Mouse (Mus musculus) lung, adult 2 months (tissue): ENCODE measurements around the gene Tgfb1. TPM values are rescaled to one million over a fixed set of nuclear protein-coding genes. Genes with fewer than 3 reads are reported as not detected.
"Not testable (repeated sequence)": the region's sequence is repeated elsewhere in the genome, so short reads cannot be mapped to it uniquely, and the experiment has no call there.

ENCODE experiments used
- DNase-seq: peaks from one replicate; pipeline ENCODE4 v3.0.0; 2022
- H3K4me1 ChIP-seq: fragments of 200-500 bp; 2 replicates; pipeline ENCODE4 v1.6.1; 2011; ENCODE audit warnings: low read length; ENCODE audit not compliant: control insufficient read depth, insufficient read depth
- H3K4me3 ChIP-seq: fragments of 200-500 bp; replicated peaks from 2 replicates; pipeline ENCODE3; 2011; ENCODE audit warnings: low read depth, mild to moderate bottlenecking, control low read depth, low read length; ENCODE audit errors: extremely low read depth
- CTCF ChIP-seq: fragments of 200-500 bp; IDR thresholded peaks from 2 replicates; pipeline ENCODE4 v1.5.1; 2011; ENCODE audit warnings: mild to moderate bottlenecking, low read length, control low read depth; ENCODE audit not compliant: insufficient read depth
- POLR2A ChIP-seq: fragments of 200-500 bp; IDR thresholded peaks from 2 replicates; pipeline ENCODE4 v1.6.1; 2011; ENCODE audit warnings: low read depth, mild to moderate bottlenecking, control low read depth, low read length, borderline replicate concordance; ENCODE audit errors: extremely low read depth
- WGBS: fragments of 180-500 bp; shearing (Covaris S2); methylation state at CpG from one replicate; pipeline ENCODE4 v1.1.7; 2018; 5-methylcytosine and 5-hydroxymethylcytosine counted together
- polyA plus RNA-seq: library from polyadenylated mRNA; depleted of rRNA; stranded (reverse); fragments of >200 nt; gene quantifications from 2 replicates; pipeline ENCODE4 v1.2.3, GENCODE M21; 2012

Gene Tgfb1
- polyA plus RNA-seq, 1 experiment = 68.3 TPM

GRCm38 (mm10) chr7:25711731-25712197, 25.0 kb downstream of the Tgfb1 start:
- DNase-seq = no peak
- TF ChIP-seq CTCF (no peak), POLR2A (no peak)
- 43% methylated on average over 7 of the region's 7 CpGs for WGBS
- peaks cover 22% of the 10 kb centered on the region for H3K4me1 ChIP-seq
- H3K4me3 ChIP-seq = no peak overlapping the region

DNA sequence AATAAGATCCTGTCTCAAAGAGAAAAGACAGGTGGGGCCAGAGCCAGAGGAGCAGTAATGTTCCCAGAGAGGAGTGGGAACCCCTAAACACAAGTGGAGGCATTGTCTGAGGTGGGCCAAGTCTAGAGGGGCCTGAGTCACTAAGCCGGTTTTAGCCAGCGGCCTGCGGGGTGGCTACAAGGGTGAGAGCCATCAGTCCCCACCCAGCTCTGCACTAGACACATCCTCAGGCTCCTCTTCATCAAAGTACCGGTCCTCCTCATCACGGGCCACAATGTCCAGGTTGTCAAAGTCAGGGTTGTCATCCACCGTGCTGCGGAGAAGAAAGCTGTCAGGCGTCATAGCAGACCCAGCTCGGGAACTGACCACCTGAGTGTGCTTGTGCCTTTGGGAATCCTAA, 26.0 kb downstream of the Tgfb1 start:
- Histone ChIP-seq H3K4me1 (peaks cover 15% of the 10 kb centered on the region), H3K4me3 (no peak overlapping the region)
- no peak for DNase-seq
- no peak for TF ChIP-seq POLR2A
- no peak for TF ChIP-seq CTCF
- 87% methylated on average over 9 of the region's 9 CpGs for WGBS

DNA sequence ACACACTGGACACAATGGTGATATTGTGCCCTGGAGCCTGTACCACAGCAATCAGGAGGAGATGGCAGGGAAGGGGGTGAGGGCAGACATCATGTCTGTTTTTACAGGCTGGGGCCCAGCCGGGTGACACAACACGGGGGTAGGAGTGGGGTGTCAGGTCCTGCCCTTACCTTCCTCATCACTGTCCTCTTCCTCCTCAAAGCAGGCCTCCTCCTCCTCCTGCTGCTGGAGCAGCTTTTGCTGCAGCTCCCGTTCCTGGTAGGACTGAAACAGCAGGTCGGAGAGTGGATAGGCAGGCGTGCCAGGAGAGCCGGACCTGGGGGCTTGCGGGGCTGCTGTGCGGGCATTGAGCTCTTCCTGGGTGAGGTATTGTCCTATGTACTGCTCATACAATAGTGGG, 27.8 kb downstream of the Tgfb1 start:
- H3K4me1 ChIP-seq = peaks cover 20% of the 10 kb centered on the region
- no peak for DNase-seq
- no peak overlapping the region for H3K4me3 ChIP-seq
- TF ChIP-seq CTCF (no peak), POLR2A (no peak)
- 93% methylated on average over 8 of the region's 8 CpGs for WGBS

DNA sequence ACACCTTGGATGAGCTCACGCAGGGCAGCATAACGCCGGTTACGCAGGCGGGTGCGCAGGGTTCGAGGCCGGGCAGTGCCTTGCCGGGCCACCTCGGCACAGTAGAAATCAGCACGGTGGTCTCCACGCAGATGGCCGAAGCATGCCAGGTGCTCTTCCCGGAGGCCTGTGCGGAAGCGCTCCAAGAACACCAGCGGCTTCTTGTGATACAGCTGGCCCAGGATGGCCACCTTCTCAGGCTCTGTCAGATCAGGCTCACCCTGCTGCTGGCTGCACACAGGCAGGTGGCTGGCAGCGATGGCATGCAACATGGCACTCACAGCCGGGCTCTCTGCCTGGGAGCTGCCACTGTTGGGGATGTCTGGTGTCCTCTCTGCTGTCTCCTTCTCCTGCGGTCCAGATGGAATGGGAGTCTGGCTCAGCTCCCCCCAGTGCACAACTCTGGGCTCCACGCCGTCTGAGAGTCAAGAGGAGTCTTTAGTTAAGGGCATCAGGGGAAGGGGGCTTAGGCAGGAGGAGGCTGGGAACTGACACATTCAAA, 29.0 kb downstream of the Tgfb1 start:
- DNase-seq = no peak
- Histone ChIP-seq H3K4me3 (no peak overlapping the region), H3K4me1 (peaks cover 10% of the 10 kb centered on the region)
- WGBS = 95% methylated on average over 22 of the region's 22 CpGs
- TF ChIP-seq POLR2A (no peak), CTCF (no peak)

DNA sequence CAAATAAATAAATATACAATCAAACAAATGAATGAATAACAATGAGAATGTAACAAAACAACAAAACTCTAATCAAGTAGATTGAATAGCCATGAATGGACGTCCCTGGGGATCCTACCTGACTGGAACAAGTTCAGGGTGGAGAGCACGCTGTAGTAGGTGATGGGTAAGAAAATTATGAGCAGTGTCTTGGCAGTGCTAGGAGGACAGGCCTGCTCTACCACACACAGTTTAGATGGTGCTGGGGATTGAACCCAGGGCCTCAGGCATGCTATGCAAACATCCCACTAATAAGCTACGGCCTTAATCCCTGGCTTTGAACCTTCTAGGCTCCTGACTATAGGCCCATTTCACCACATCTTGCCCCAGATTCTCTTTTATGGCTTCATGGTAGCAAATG, 30.7 kb downstream of the Tgfb1 start:
- 93% methylated on average over 3 of the region's 3 CpGs for WGBS
- TF ChIP-seq CTCF (no peak), POLR2A (no peak)
- DNase-seq = no peak
- Histone ChIP-seq H3K4me3 (no peak overlapping the region), H3K4me1 (peaks cover 9% of the 10 kb centered on the region)

DNA sequence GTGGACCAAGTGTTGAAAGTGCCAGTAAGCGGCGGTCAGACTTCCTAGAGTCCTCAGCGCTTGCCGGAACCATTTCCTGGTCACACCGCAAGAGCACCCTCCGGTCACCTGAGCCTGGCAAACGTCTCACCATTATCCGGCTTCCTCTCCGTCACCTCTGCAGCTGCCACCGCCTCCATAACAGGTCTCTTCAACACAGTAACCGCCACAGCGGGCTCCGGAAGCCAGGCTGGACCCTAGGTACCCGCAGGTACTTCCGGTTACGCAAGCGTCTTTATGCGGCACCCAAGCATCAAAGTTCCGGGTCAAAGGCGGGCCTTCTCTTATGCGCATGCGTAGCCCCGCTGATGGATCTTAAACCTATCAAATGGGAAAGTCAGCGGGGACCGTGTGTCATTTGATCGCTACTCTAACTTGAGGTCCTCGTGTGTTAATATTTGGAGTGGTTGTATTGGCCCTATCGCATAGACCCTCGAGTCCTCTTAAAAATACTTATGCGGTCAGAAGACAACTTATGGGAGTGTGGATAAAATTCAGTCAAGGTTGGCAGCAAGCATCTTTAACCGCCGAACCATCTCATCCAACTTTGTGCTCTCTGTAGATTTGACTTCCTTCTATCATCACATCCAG, 32.1 kb downstream of the Tgfb1 start, which contains the start of gene Ccdc97:
Ccdc97 (minus strand) TSS at position 301 of the 630 bp plus-strand sequence.
- TF ChIP-seq CTCF (no peak), POLR2A (peak; percentile 81; the same call in 1 of the 2 replicates)
- Histone ChIP-seq H3K4me1 (peaks cover 9% of the 10 kb centered on the region), H3K4me3 (peak within 1 kb of the TSS; percentile 79)
- peak; percentile 90 for DNase-seq
- 3% methylated on average over 32 of the region's 32 CpGs for WGBS

DNA sequence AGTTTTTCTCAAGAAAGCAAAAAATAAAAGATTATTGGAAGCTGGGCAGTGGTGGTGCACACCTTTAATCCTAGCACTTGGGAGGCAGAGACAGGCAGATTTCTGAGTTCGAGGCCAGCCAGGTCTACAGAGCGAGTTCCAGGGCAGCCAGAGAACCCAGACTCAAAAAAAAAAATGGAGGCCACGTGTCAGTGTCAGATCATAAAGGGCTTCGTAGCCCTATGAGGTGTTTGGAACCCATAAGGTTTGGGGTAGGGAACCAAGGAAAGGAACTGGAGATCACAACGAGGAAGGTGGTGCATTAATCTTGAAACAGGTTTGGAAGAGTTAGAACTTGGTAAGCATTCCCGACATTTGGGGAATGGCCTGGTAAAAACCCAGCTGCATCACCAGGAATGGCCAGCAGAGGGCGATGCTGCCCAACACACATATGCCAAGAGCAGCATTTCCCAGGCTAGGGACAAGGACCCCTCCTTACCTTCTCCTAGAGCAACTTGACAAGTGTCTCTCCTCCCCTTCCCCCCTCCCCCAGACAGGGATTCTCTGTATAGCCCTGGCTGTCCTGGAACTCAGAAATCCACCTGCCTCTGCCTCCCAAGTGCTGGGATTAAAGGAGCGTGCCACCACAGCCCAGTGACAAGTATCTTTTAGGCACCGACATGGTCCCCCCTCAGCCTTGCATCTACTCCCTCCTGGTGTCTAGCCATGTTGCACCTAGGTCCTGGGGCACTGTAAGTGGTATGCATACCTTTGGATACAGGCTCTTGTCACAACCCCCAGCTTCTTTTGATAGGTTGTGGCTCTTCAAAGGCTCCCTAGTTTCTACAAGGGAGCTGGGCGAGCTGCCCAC, 33.2 kb downstream of the Tgfb1 start:
- peaks cover 9% of the 10 kb centered on the region for H3K4me1 ChIP-seq
- no peak overlapping the region for H3K4me3 ChIP-seq
- DNase-seq = peak; percentile 82
- TF ChIP-seq CTCF (peak; percentile 99), POLR2A (no peak)
- WGBS = 52% methylated on average over 10 of the region's 10 CpGs

GRCm38 (mm10) chr7:25720760-25721159, 34.0 kb downstream of the Tgfb1 start:
- no peak for DNase-seq
- Histone ChIP-seq H3K4me1 (peaks cover 9% of the 10 kb centered on the region), H3K4me3 (no peak overlapping the region)
- TF ChIP-seq CTCF (no peak), POLR2A (no peak)
- 82% methylated on average over 5 of the region's 5 CpGs for WGBS

DNA sequence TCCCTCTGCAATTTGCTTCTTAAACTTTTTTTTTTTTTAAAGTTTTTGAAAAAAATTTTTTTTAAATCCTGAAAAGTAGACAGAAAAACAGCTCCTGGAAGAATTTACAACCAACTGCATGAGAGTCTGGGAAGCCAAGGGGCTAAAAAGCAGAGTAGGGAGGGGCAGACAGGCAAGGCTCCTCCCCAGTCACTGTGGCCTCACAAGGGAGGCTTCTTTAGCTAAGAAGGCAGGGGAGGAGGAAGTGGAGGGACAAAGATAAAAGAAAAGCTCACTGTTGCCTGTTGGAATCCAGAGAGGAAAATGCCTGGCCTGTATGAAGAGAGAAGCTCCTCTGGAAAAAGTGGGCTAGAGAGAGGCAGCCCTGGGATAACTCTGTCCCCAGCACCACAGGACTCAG, 35.0 kb downstream of the Tgfb1 start:
- not testable (repeated sequence) for DNase-seq, H3K4me1 ChIP-seq, H3K4me3 ChIP-seq
